Mouse (Mus musculus): ENCODE measurements around the gene Gm20867.
"Not testable (repeated sequence)": the region's sequence is repeated elsewhere in the genome, so short reads cannot be mapped to it uniquely, and the experiment has no call there.

The Gm20867 gene

GRCm38 (mm10) chrY:77963104-77963503 lies at the start of gene Gm20867:
Gene Gm20867 (minus strand): TSS chrY:77963204.
- TF ChIP-seq GATA4 (IDR thresholded peaks at IDR 0.05; ENCODE audit: insufficient replicate concordance, low read length): not testable (repeated sequence)

Data from liver, adult (tissue).